Mouse (Mus musculus): ENCODE results near the gene Gstt4.

GRCm38 (mm10) chr10:75774102-75774501 lies 48.2 kb downstream of the Gstt4 start:
- TF ChIP-seq POLR2AphosphoS5 (IDR thresholded peaks at IDR 0.05; ENCODE audit: insufficient replicate concordance, low read depth, low read length), result no peak
- TF ChIP-seq CTCF (IDR thresholded peaks at IDR 0.05; ENCODE audit: low read depth, low read length), result no peak
